12 mouse cellular contexts compared by ENCODE assay signal in genomic region chr13:28792461-28793165, GRCm38 (mm10).
DNase-seq lines count a peak whose midpoint lies in the region; ATAC-seq and TF ChIP-seq lines count a peak whose summit lies in the region.
"Had no signal": no experiment of that assay in that cellular context is flagged by ENCODE, and none has a peak within 500 bp of the region (broad histone marks: within the 10 kb centered on the region; RNA-seq: fewer than 3 reads in every experiment).

No protein-coding gene starts in this region.

- H3K9ac ChIP-seq in hindbrain, postnatal 0 days (replicated peaks; ENCODE audit: low read length): no peak overlapping the region
- H3K9ac ChIP-seq in midbrain, embryonic 13.5 days (replicated peaks): no peak overlapping the region
- H3K9ac ChIP-seq: liver, postnatal 0 days had no signal

- TF ChIP-seq POLR2A in brain, embryonic 14.5 days (IDR thresholded peaks at IDR 0.05; ENCODE audit: borderline replicate concordance, extremely low read depth, insufficient read depth, insufficient read length, poor library complexity, severe bottlenecking): no peak

- peaks cover 92% of the 10 kb centered on the region for H3K4me1 ChIP-seq in forebrain, embryonic 10.5 days
- H3K4me1 ChIP-seq in hindbrain, postnatal 0 days (ENCODE audit: insufficient read depth, low read length): peaks cover 8% of the 10 kb centered on the region; the same call in 1 of the 2 replicates
- H3K4me1 ChIP-seq in midbrain, embryonic 13.5 days (replicated peaks): peaks cover 73% of the 10 kb centered on the region

- 0 out of 2 replicates have a peak, but pooled peaks have one; percentile 21 for ATAC-seq in hindbrain, postnatal 0 days
- ATAC-seq in midbrain, embryonic 13.5 days: no peak
- ATAC-seq in erythroblast, adult 5-6 weeks (replicated peaks; ENCODE audit: low FRiP score, poor library complexity, severe bottlenecking): no peak
- ATAC-seq: inflammation-experienced regulatory T-cells, adult 6 months; liver, postnatal 0 days had no signal

- no peak for TF ChIP-seq CTCF in brain, embryonic 14.5 days (IDR thresholded peaks at IDR 0.05; ENCODE audit: borderline replicate concordance, extremely low read depth, insufficient read depth, insufficient read length)
- TF ChIP-seq CTCF in hindbrain, postnatal 0 days (IDR thresholded peaks at IDR 0.05; ENCODE audit: low read depth): no peak

- H3K4me2 ChIP-seq in hindbrain, postnatal 0 days (ENCODE audit: low read depth, low read length): no peak overlapping the region
- H3K4me2 ChIP-seq in midbrain, embryonic 13.5 days (replicated peaks): no peak overlapping the region

- H3K27me3 ChIP-seq in forebrain, embryonic 10.5 days (ENCODE audit: poor library complexity, severe bottlenecking): no peaks in the 10 kb centered on the region
- no peaks in the 10 kb centered on the region for H3K27me3 ChIP-seq in hindbrain, postnatal 0 days (ENCODE audit: insufficient read depth, low read length)
- no peaks in the 10 kb centered on the region for H3K27me3 ChIP-seq in midbrain, embryonic 13.5 days

- DNase-seq in brain, embryonic 14.5 days (ENCODE audit: low read depth): peak; percentile 97
- DNase-seq in forebrain, embryonic 10.5 days (ENCODE audit: extremely low spot score, low spot score): peak; percentile 66
- peak; percentile 81 for DNase-seq in hindbrain, postnatal 0 days (ENCODE audit: low spot score)
- DNase-seq in heart, adult 18-20 months: no peak
- no peak for DNase-seq in left cerebral cortex, postnatal 36 days (ENCODE audit: low spot score in 2 of 2)
- DNase-seq: cerebellum, adult 11-12 months; heart, adult 2 months; liver, postnatal 0 days had no signal

- peak overlapping the region; percentile 28 for H3K4me3 ChIP-seq in forebrain, embryonic 10.5 days
- H3K4me3 ChIP-seq in hindbrain, postnatal 0 days (ENCODE audit: low read length): no peak overlapping the region
- H3K4me3 ChIP-seq in midbrain, embryonic 13.5 days (replicated peaks): no peak overlapping the region
- H3K4me3 ChIP-seq: erythroblast, embryonic 14.5 days; heart, adult 2 months had no signal

- no peaks in the 10 kb centered on the region for H3K36me3 ChIP-seq in forebrain, embryonic 10.5 days (replicated peaks)
- no peaks in the 10 kb centered on the region for H3K36me3 ChIP-seq in hindbrain, postnatal 0 days (ENCODE audit: insufficient read depth, low read length)
- no peaks in the 10 kb centered on the region for H3K36me3 ChIP-seq in midbrain, embryonic 13.5 days

- 29% methylated on average over 12 of the region's 12 CpGs for WGBS in forebrain, embryonic 10.5 days
- WGBS in hindbrain, postnatal 0 days: 35% methylated on average over 12 of the region's 12 CpGs
- WGBS in midbrain, embryonic 13.5 days: 35% methylated on average over 12 of the region's 12 CpGs

- H3K9me3 ChIP-seq in forebrain, embryonic 10.5 days: no peaks in the 10 kb centered on the region
- no peaks in the 10 kb centered on the region for H3K9me3 ChIP-seq in hindbrain, postnatal 0 days (ENCODE audit: low read length)
- no peaks in the 10 kb centered on the region for H3K9me3 ChIP-seq in midbrain, embryonic 13.5 days

- intact Hi-C loops in left cerebral cortex, postnatal 36 days (cut with DNase I): no loop called here

- peak overlapping the region; percentile 90 for H3K27ac ChIP-seq in forebrain, embryonic 10.5 days
- 0 out of 2 replicates have a peak overlapping the region, but pooled peaks have one; percentile 16 for H3K27ac ChIP-seq in hindbrain, postnatal 0 days
- peak overlapping the region; percentile 81 for H3K27ac ChIP-seq in midbrain, embryonic 13.5 days
- H3K27ac ChIP-seq: heart, adult 2 months had no signal

Comparison
In these comparisons a context has a peak if more than half of its experiments do, and no peak if none do; other contexts are left out.
1. DNase-seq: peak in brain, embryonic 14.5 days (single experiment), forebrain, embryonic 10.5 days (single experiment) and hindbrain, postnatal 0 days (single experiment); none in heart, adult 18-20 months (0 of 2) and left cerebral cortex, postnatal 36 days (0 of 2).
2. H3K27ac ChIP-seq: peak in every context shown above with its lines; median percentile 90 in forebrain, embryonic 10.5 days; 81 in midbrain, embryonic 13.5 days; 16 in hindbrain, postnatal 0 days.